Mouse (Mus musculus) embryonic fibroblast, embryonic 13.5 days (primary cell): Measurements from ENCODE around the gene Gm14226.

Source experiments
- CTCF ChIP-seq: IDR thresholded peaks from 2 replicates; pipeline ENCODE4 v1.5.1; 2011; ENCODE audit warnings: mild to moderate bottlenecking, control low read depth, low read length, moderate library complexity, borderline replicate concordance; ENCODE audit not compliant: insufficient read depth
- POLR2A ChIP-seq: IDR thresholded peaks from 2 replicates; pipeline ENCODE4 v1.6.1; 2011; ENCODE audit warnings: low read depth, mild to moderate bottlenecking, control low read depth, low read length, moderate library complexity

DNA sequence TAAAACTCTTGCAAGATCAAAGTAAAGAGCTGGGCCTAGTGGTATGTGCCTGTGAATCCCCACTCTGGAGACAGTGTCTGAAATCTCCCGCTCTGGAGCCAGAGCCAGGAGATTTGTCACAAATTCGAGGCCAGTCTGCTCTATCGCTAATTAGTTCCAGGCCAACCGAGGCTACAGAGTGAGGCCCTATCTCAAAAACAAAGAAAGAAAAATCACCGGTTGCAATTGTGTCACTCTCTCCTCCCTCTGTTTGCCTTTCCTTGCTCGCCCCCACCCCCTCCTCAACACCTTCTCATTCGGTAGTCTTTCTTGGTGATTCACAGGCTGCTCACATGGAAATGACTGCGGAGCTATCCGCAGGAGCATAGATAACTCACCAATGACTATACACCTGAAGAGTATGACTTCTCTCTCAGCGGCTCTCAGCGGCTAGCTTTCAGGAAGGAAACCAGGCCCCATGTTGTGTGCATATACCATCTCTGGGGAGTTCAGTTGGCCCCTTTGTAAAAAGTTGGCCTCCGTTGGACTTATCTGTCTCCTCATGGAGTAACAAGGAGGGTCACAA lies 56.8 kb downstream of the Gm14226 start:
- no peak for TF ChIP-seq POLR2A
- no peak for TF ChIP-seq CTCF
